Mouse (Mus musculus): ENCODE data around the gene BC034090.

GRCm38 (mm10) chr1:155222101-155222669 lies 22.1 kb downstream of the BC034090 start:
- no peak for TF ChIP-seq CTCF (IDR thresholded peaks at IDR 0.05; ENCODE audit: insufficient read depth, low read depth, low read length)
- no peak for TF ChIP-seq POLR2A (IDR thresholded peaks at IDR 0.05; ENCODE audit: insufficient read depth, low read depth, low read length)

Measured in olfactory bulb, adult 2 months (tissue).